Mouse (Mus musculus): ENCODE measurements around the gene Mcub. TPM values are rescaled to one million over a fixed set of nuclear protein-coding genes. Genes with fewer than 3 reads are reported as not detected.

Gene Mcub
- polyA plus RNA-seq, 1 experiment from 2014 or later: 4.1 TPM

DNA sequence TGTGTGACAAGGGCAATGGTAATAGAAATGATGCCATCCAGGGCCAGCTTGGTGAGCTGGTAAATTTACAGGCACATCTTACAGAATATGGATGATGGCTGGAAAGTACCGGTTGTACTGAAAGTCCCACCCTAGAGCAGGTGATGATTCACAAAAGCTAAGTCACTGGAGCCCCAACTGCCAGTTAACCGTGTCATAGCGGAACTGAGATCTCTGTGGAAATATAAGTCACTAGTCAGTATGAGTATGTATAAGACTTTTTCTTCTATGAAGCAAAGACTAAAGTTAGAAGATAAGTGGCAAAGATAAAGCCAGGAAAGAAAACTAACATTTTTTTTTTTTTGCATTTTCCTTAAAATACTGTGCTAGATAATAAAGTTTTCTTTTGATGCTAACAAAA, 76.9 kb downstream of the Mcub start:
- Histone ChIP-seq H3K9me3 (ENCODE audit: control insufficient read depth) (no peaks in the 10 kb centered on the region), H3K4me3 (ENCODE audit: low read depth, low read length) (no peak overlapping the region), H3K27me3 (replicated peaks; ENCODE audit: control insufficient read depth, insufficient read depth, low read length) (no peaks in the 10 kb centered on the region), H3K4me2 (replicated peaks; ENCODE audit: low read depth) (no peak overlapping the region), H3K27ac (ENCODE audit: low read depth, low read length) (no peak overlapping the region), H3K36me3 (ENCODE audit: control insufficient read depth, insufficient read depth) (peaks cover 32% of the 10 kb centered on the region), H3K9ac (ENCODE audit: low read depth, low read length) (no peak overlapping the region), H3K4me1 (replicated peaks; ENCODE audit: control insufficient read depth, insufficient read depth, low read length) (no peaks in the 10 kb centered on the region)
- 94% methylated on average over 3 of the region's 3 CpGs for WGBS
- ATAC-seq: no peak
- no peak for TF ChIP-seq CTCF (IDR thresholded peaks at IDR 0.05; ENCODE audit: low read depth)

DNA sequence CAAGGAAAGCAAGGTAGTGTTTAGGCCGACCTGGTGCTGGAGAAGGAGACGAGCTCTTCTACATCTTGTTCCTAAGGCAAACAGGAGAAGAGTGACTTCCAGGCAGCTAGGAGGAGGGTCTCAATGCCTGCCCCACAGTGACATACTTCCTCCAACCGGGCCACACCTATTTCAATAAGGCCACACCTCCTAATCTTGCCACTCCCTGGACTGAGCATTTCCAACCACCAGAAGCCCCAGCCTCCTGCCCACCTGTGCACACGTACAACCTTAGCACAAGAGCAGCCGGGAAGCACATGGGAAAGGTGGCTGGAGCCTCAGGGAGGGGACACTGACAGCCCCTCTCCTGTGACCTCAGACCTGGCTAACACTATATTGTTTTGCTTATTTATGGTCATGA, 78.0 kb downstream of the Mcub start:
- no peak for TF ChIP-seq CTCF (IDR thresholded peaks at IDR 0.05; ENCODE audit: low read depth)
- 60% methylated on average over 5 of the region's 5 CpGs for WGBS
- Histone ChIP-seq H3K9me3 (ENCODE audit: control insufficient read depth) (no peaks in the 10 kb centered on the region), H3K4me2 (replicated peaks; ENCODE audit: low read depth) (no peak overlapping the region), H3K4me1 (replicated peaks; ENCODE audit: control insufficient read depth, insufficient read depth, low read length) (no peaks in the 10 kb centered on the region), H3K27ac (ENCODE audit: low read depth, low read length) (no peak overlapping the region), H3K4me3 (ENCODE audit: low read depth, low read length) (no peak overlapping the region), H3K27me3 (replicated peaks; ENCODE audit: control insufficient read depth, insufficient read depth, low read length) (no peaks in the 10 kb centered on the region), H3K36me3 (ENCODE audit: control insufficient read depth, insufficient read depth) (peaks cover 32% of the 10 kb centered on the region), H3K9ac (ENCODE audit: low read depth, low read length) (no peak overlapping the region)
- no peak for ATAC-seq

DNA sequence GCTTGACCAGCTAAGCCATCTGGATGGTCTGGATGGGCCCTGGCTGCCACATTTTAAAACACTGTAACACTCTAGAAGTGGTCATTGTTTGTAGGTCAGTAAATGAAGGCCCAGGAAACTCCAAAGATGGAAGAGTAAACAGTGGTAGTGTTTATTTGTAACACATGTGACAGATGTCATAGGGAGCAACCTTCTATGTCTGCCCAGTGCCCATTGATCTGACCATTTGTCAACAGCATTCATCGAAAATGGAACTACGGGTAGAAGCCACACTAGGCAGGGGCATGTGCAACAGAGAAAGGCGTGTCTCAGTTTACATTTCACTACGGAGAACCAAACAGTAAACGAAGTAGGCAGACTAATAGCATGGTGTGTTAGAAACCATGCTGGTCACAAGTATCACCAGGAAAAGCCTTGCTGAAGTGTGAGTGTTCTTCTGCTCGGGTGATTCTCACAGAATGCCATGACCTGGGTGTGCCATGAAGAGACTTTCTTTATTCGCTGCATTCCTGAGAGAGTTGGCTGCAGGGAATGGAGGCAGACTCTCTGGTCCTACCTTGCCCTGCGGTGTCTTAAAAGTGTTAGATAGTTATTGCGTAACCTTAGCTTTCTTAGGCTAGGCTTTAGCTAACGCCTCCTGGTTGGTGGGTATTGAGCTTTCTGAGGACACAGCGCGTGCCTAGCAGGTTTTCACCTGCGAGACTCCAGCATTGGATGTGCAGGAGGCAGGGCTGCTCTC, 82.1 kb downstream of the Mcub start:
- Histone ChIP-seq H3K9me3 (ENCODE audit: control insufficient read depth) (no peaks in the 10 kb centered on the region), H3K9ac (ENCODE audit: low read depth, low read length) (no peak overlapping the region), H3K27ac (ENCODE audit: low read depth, low read length) (no peak overlapping the region), H3K4me2 (replicated peaks; ENCODE audit: low read depth) (peak overlapping the region; percentile 22; the same call in 1 of the 2 replicates), H3K27me3 (replicated peaks; ENCODE audit: control insufficient read depth, insufficient read depth, low read length) (no peaks in the 10 kb centered on the region), H3K4me1 (replicated peaks; ENCODE audit: control insufficient read depth, insufficient read depth, low read length) (no peaks in the 10 kb centered on the region), H3K4me3 (ENCODE audit: low read depth, low read length) (no peak overlapping the region), H3K36me3 (ENCODE audit: control insufficient read depth, insufficient read depth) (peaks cover 18% of the 10 kb centered on the region)
- WGBS: 39% methylated on average over 13 of the region's 13 CpGs
- TF ChIP-seq CTCF (IDR thresholded peaks at IDR 0.05; ENCODE audit: low read depth): no peak
- ATAC-seq: peak; percentile 46

DNA sequence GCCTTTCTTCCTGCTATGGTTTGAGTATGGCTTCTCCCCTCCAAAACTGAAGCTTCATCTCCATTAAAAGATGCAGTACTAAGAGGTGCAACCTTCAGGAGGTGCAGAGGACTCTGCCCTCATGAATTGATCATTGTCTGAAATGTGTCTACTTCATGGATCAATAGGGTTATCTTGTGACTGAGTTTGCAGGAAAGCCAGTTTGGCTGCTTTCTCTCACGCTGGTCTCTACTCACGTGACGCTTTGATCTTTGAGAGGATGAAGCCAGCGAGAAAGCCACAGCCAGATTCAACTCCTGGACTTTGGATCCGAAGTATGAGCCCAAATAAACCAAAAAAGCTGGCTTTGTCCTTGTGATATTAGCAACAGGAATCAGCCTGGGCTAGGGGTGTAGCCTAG, 83.6 kb downstream of the Mcub start:
- no peak overlapping the region for H3K27ac ChIP-seq (ENCODE audit: low read depth, low read length)
- 39% methylated on average over 5 of the region's 5 CpGs for WGBS
- no peak overlapping the region for H3K4me2 ChIP-seq (replicated peaks; ENCODE audit: low read depth)
- H3K9ac ChIP-seq (ENCODE audit: low read depth, low read length): no peak overlapping the region
- peaks cover 14% of the 10 kb centered on the region for H3K36me3 ChIP-seq (ENCODE audit: control insufficient read depth, insufficient read depth)
- no peak for TF ChIP-seq CTCF (IDR thresholded peaks at IDR 0.05; ENCODE audit: low read depth)
- H3K27me3 ChIP-seq (replicated peaks; ENCODE audit: control insufficient read depth, insufficient read depth, low read length): no peaks in the 10 kb centered on the region
- no peaks in the 10 kb centered on the region for H3K4me1 ChIP-seq (replicated peaks; ENCODE audit: control insufficient read depth, insufficient read depth, low read length)
- H3K9me3 ChIP-seq (ENCODE audit: control insufficient read depth): no peaks in the 10 kb centered on the region
- H3K4me3 ChIP-seq (ENCODE audit: low read depth, low read length): no peak overlapping the region
- ATAC-seq: peak; percentile 57

DNA sequence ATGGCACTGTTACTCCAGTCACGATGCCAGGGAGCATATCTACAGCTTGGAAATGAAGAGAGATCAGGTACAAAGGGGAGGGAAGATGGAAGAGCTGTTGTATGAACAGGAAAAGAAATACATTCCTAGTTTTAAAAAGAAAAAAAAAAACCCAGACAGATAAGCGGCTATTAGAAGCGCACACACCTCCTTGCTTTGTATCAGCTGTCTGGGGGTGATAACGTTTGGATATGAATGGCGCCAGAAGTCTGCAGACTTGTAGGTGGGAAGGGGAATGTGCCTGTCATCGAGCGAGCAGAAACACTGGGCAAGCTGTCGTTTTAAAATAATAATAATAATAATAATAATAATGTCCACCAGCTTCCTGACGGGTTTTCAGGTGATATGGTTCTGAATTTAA, 84.4 kb downstream of the Mcub start:
- ATAC-seq: no peak
- H3K4me3 ChIP-seq (ENCODE audit: low read depth, low read length): no peak overlapping the region
- H3K27me3 ChIP-seq (replicated peaks; ENCODE audit: control insufficient read depth, insufficient read depth, low read length): no peaks in the 10 kb centered on the region
- no peak overlapping the region for H3K9ac ChIP-seq (ENCODE audit: low read depth, low read length)
- no peak overlapping the region for H3K4me2 ChIP-seq (replicated peaks; ENCODE audit: low read depth)
- TF ChIP-seq CTCF (IDR thresholded peaks at IDR 0.05; ENCODE audit: low read depth): no peak
- H3K4me1 ChIP-seq (replicated peaks; ENCODE audit: control insufficient read depth, insufficient read depth, low read length): no peaks in the 10 kb centered on the region
- no peak overlapping the region for H3K27ac ChIP-seq (ENCODE audit: low read depth, low read length)
- H3K9me3 ChIP-seq (ENCODE audit: control insufficient read depth): no peaks in the 10 kb centered on the region
- H3K36me3 ChIP-seq (ENCODE audit: control insufficient read depth, insufficient read depth): peaks cover 6% of the 10 kb centered on the region; the same call in 1 of the 2 replicates
- WGBS: 40% methylated on average over 9 of the region's 9 CpGs

DNA sequence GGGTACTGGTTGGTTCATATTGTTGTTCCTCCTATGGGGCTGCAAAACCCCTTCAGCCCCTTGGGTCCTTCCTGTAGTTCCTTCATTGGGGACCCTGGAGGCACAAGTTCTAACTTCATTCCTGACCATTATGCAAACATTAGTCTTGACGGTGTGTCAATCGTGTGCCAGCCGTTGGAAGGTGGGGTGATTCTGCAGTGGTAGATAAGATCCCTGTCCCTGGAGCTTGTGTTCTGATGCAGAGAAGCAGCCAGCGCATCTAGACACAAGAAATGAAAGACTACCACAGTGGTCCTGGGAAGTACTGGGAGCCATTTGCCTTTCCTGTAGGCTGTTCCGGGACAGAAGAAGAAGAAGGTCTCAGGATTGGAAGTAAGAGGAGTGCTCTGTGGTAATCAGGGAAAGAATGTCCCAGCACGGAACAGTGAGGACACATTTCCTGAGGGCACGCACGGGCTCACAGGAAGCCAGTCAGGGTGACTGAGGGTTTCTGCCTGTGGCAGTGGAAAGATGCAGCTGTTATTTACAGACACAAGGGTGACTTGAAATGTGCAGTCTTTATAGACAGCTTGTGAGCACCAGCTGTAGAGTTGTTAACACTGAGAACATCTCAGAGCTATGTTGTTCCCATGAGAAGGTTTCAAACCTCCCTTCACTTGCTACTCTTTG, 88.9 kb downstream of the Mcub start:
- H3K36me3 ChIP-seq (ENCODE audit: control insufficient read depth, insufficient read depth): no peaks in the 10 kb centered on the region
- no peak overlapping the region for H3K27ac ChIP-seq (ENCODE audit: low read depth, low read length)
- H3K4me2 ChIP-seq (replicated peaks; ENCODE audit: low read depth): no peak overlapping the region
- 63% methylated on average over 8 of the region's 8 CpGs for WGBS
- no peak for TF ChIP-seq CTCF (IDR thresholded peaks at IDR 0.05; ENCODE audit: low read depth)
- no peak overlapping the region for H3K4me3 ChIP-seq (ENCODE audit: low read depth, low read length)
- H3K27me3 ChIP-seq (replicated peaks; ENCODE audit: control insufficient read depth, insufficient read depth, low read length): no peaks in the 10 kb centered on the region
- no peaks in the 10 kb centered on the region for H3K4me1 ChIP-seq (replicated peaks; ENCODE audit: control insufficient read depth, insufficient read depth, low read length)
- no peak overlapping the region for H3K9ac ChIP-seq (ENCODE audit: low read depth, low read length)
- no peaks in the 10 kb centered on the region for H3K9me3 ChIP-seq (ENCODE audit: control insufficient read depth)
- no peak for ATAC-seq
